Mouse (Mus musculus) small intestine, adult 2 months (tissue): Measurements from ENCODE around the gene Baiap2. TPM values are rescaled to one million over a fixed set of nuclear protein-coding genes. Genes with fewer than 3 reads are reported as not detected.

ENCODE experiments used
- H3K27ac ChIP-seq: fragments of 200-500 bp; 2 replicates; pipeline ENCODE4 v1.5.1; 2012; ENCODE audit warnings: low read depth, low read length, control low read depth, inconsistent platforms; ENCODE audit not compliant: insufficient read depth
- H3K27me3 ChIP-seq: fragments of 200-500 bp; 2 replicates; pipeline ENCODE4 v1.6.1; 2012; ENCODE audit warnings: mild to moderate bottlenecking, moderate library complexity, low read length, inconsistent platforms; ENCODE audit not compliant: control insufficient read depth, insufficient read depth
- H3K36me3 ChIP-seq: fragments of 200-500 bp; 2 replicates; pipeline ENCODE4 v1.6.1; 2012; ENCODE audit warnings: mild to moderate bottlenecking, low read length, control low read depth, inconsistent platforms; ENCODE audit not compliant: control insufficient read depth, insufficient read depth
- H3K4me1 ChIP-seq: fragments of 200-500 bp; 2 replicates; pipeline ENCODE4 v1.6.1; 2012; ENCODE audit warnings: low read length, inconsistent platforms, mixed read lengths; ENCODE audit not compliant: control insufficient read depth, insufficient read depth, insufficient read length
- H3K4me3 ChIP-seq: fragments of 200-500 bp; 2 replicates; pipeline ENCODE4 v1.5.1; 2012; ENCODE audit warnings: low read depth, mild to moderate bottlenecking, control low read depth, inconsistent platforms, low read length, moderate library complexity
- CTCF ChIP-seq: fragments of 200-500 bp; IDR thresholded peaks from 2 replicates; pipeline ENCODE4 v1.5.1; 2012; ENCODE audit warnings: low read depth, mild to moderate bottlenecking, control low read depth, inconsistent platforms, low read length, moderate library complexity, mixed read lengths; ENCODE audit not compliant: insufficient replicate concordance, insufficient read length; ENCODE audit errors: extremely low read depth
- POLR2A ChIP-seq: fragments of 200-500 bp; IDR thresholded peaks from 2 replicates; pipeline ENCODE4 v1.6.1; 2012; ENCODE audit warnings: low read depth, mild to moderate bottlenecking, control low read depth, inconsistent platforms, low read length, moderate library complexity
- WGBS: fragments of 180-500 bp; shearing (Covaris S2); methylation state at CpG from one replicate; pipeline ENCODE4 v1.1.7; 2018; 5-methylcytosine and 5-hydroxymethylcytosine counted together
- polyA plus RNA-seq: library from polyadenylated mRNA; depleted of rRNA; stranded (reverse); fragments of >200 nt; gene quantifications from 2 replicates; pipeline ENCODE4 v1.2.3, GENCODE M21; 2012

Baiap2 gene
- polyA plus RNA-seq, 1 experiment = 10.7 TPM

GRCm38 (mm10) chr11:119955432-119955831 lies 12.9 kb downstream of the Baiap2 start:
- TF ChIP-seq POLR2A = no peak
- no peak for TF ChIP-seq CTCF
- no peaks in the 10 kb centered on the region for H3K27me3 ChIP-seq
- H3K27ac ChIP-seq = peak overlapping the region; percentile 59
- no peak overlapping the region for H3K4me3 ChIP-seq
- H3K36me3 ChIP-seq = no peaks in the 10 kb centered on the region
- WGBS = 39% methylated on average over 3 of the region's 3 CpGs
- peaks cover 33% of the 10 kb centered on the region for H3K4me1 ChIP-seq

GRCm38 (mm10) chr11:119956590-119956989 lies 14.0 kb downstream of the Baiap2 start:
- TF ChIP-seq CTCF (no peak), POLR2A (no peak)
- Histone ChIP-seq H3K27me3 (no peaks in the 10 kb centered on the region), H3K36me3 (no peaks in the 10 kb centered on the region), H3K27ac (no peak overlapping the region), H3K4me3 (no peak overlapping the region), H3K4me1 (peaks cover 33% of the 10 kb centered on the region)
- 91% methylated on average over 13 of the region's 13 CpGs for WGBS

DNA sequence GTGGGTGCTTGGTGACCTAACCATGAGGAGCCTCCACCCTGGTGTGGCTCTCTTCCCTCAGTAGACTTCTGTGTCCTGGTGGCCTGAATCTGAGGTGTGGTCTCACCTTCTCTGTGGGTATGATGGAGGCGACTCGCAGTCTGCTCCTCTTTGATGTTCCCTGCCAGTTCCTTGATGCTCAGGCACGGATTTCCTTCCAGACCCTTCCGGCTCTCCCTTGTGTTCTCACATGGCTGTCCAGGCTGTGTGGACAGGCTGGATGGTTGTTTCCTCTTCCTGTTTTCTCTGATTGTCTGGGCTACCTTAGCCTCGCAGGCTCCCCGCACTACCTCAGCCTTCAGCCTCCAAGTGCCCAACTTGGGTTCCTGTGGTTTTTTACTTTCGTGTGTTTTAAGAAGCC lies 16.3 kb downstream of the Baiap2 start:
- Histone ChIP-seq H3K4me1 (peaks cover 22% of the 10 kb centered on the region), H3K27ac (no peak overlapping the region), H3K36me3 (no peaks in the 10 kb centered on the region), H3K27me3 (no peaks in the 10 kb centered on the region), H3K4me3 (no peak overlapping the region)
- 79% methylated on average over 7 of the region's 7 CpGs for WGBS
- no peak for TF ChIP-seq CTCF
- TF ChIP-seq POLR2A = no peak

- Histone ChIP-seq H3K4me3 (no peak overlapping the region), H3K27me3 (no peaks in the 10 kb centered on the region), H3K27ac (no peak overlapping the region), H3K36me3 (no peaks in the 10 kb centered on the region), H3K4me1 (peaks cover 16% of the 10 kb centered on the region)
- 78% methylated on average over 4 of the region's 4 CpGs for WGBS
- TF ChIP-seq POLR2A = no peak
- TF ChIP-seq CTCF = no peak
These were observed 17.2 kb downstream of the Baiap2 start for GRCm38 (mm10) chr11:119959714-119960113.

DNA sequence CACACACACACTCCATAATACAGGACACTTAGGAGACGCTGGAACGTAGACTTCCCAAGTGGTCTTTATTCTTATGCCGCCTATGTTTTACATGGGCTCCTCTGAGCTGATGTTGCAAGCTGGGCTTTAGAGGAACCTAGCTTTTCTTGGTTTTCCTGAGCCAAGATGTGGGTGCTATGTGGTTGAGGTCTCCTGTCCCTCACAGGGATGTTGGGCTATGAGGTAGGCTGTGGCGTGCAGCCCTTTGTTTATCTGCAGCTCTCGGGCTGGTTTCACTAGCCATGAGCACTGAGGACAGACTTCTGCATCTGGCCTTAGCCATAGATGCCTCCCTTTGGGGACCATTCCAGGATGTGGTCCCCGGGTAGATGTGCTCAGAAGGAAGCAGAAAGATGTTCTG lies 18.1 kb downstream of the Baiap2 start:
- no peaks in the 10 kb centered on the region for H3K36me3 ChIP-seq
- H3K4me1 ChIP-seq = peaks cover 6% of the 10 kb centered on the region
- WGBS = 78% methylated on average over 6 of the region's 6 CpGs
- TF ChIP-seq CTCF (no peak), POLR2A (no peak)
- no peak overlapping the region for H3K27ac ChIP-seq
- H3K4me3 ChIP-seq = no peak overlapping the region
- no peaks in the 10 kb centered on the region for H3K27me3 ChIP-seq

- TF ChIP-seq CTCF (no peak), POLR2A (no peak)
- Histone ChIP-seq H3K27me3 (no peaks in the 10 kb centered on the region), H3K27ac (no peak overlapping the region), H3K4me3 (no peak overlapping the region), H3K4me1 (peaks cover 3% of the 10 kb centered on the region; the same call in 1 of the 2 replicates), H3K36me3 (no peaks in the 10 kb centered on the region)
- WGBS = 85% methylated on average over 3 of the region's 3 CpGs
These were observed 18.9 kb downstream of the Baiap2 start for GRCm38 (mm10) chr11:119961511-119961910.

- TF ChIP-seq CTCF = no peak
- no peak overlapping the region for H3K27ac ChIP-seq
- no peaks in the 10 kb centered on the region for H3K27me3 ChIP-seq
- no peaks in the 10 kb centered on the region for H3K36me3 ChIP-seq
- WGBS = 71% methylated on average over 9 of the region's 9 CpGs
- no peak overlapping the region for H3K4me3 ChIP-seq
- no peaks in the 10 kb centered on the region for H3K4me1 ChIP-seq
These were observed 22.5 kb downstream of the Baiap2 start for GRCm38 (mm10) chr11:119965053-119965452.

GRCm38 (mm10) chr11:119966294-119966693 lies 23.7 kb downstream of the Baiap2 start:
- Histone ChIP-seq H3K36me3 (no peaks in the 10 kb centered on the region), H3K4me3 (no peak overlapping the region), H3K27ac (no peak overlapping the region), H3K4me1 (no peaks in the 10 kb centered on the region), H3K27me3 (no peaks in the 10 kb centered on the region)
- no peak for TF ChIP-seq CTCF
- no peak for TF ChIP-seq POLR2A
- WGBS = 88% methylated on average over 6 of the region's 6 CpGs
